Mouse (Mus musculus): Measurements from ENCODE around the gene Gm4787.
"Not testable (repeated sequence)": the region's sequence is repeated elsewhere in the genome, so short reads cannot be mapped to it uniquely, and the experiment has no call there.

Gm4787 gene

GRCm38 (mm10) chr12:81379364-81379763, at the start of gene Gm4787:
Gene Gm4787 (minus strand): TSS chr12:81379464.
- in situ Hi-C loops (cut with MseI, MboI) = not testable (repeated sequence)

GRCm38 (mm10) chr12:81421846-81422245, 42.6 kb upstream of the Gm4787 start, which contains the start of gene Adam4:
Gene Adam4 (minus strand): TSS chr12:81421946.
- in situ Hi-C loops (cut with MseI, MboI) = no loop called here

GRCm38 (mm10) chr12:81413211-81413610, 33.9 kb upstream of the Gm4787 start:
- in situ Hi-C loops (cut with MseI, MboI) = no loop called here

- in situ Hi-C loops (cut with MseI, MboI) = loop anchor here (10.0 kb wide), 3 partner anchors 204 to 424 kb away; no protein-coding TSS in a partner anchor
These were observed 29.7 kb upstream of the Gm4787 start for GRCm38 (mm10) chr12:81408966-81409365.

GRCm38 (mm10) chr12:81402187-81402586, 22.9 kb upstream of the Gm4787 start:
- in situ Hi-C loops (cut with MseI, MboI) = loop anchor here (5.0 to 10.0 kb wide), 4 partner anchors 197 to 417 kb away; no protein-coding TSS in a partner anchor

GRCm38 (mm10) chr12:81333841-81334240, 45.4 kb downstream of the Gm4787 start:
- in situ Hi-C loops (cut with MseI, MboI) = no loop called here

GRCm38 (mm10) chr12:81332875-81333421, 46.3 kb downstream of the Gm4787 start, which contains the start of gene Slc8a3:
Gene Slc8a3 (minus strand): TSS chr12:81333180.
- in situ Hi-C loops (cut with MseI, MboI) = no loop called here

GRCm38 (mm10) chr12:81331937-81332874, 47.1 kb downstream of the Gm4787 start:
- in situ Hi-C loops (cut with MseI, MboI) = no loop called here

GRCm38 (mm10) chr12:81331046-81331638, 48.1 kb downstream of the Gm4787 start:
- in situ Hi-C loops (cut with MseI, MboI) = no loop called here

All from mouse trophoblast stem cell (cell line).